Comparison of ENCODE assay signal across 31 mouse cellular contexts in genomic region chr16:32386826-32387225, GRCm38 (mm10). TPM values are rescaled to one million over a fixed set of nuclear protein-coding genes. Genes with fewer than 3 reads are reported as not detected.
DNase-seq lines count a peak whose midpoint lies in the region; ATAC-seq and TF ChIP-seq lines count a peak whose summit lies in the region.
"Had no signal": no experiment of that assay in that cellular context is flagged by ENCODE, and none has a peak within 500 bp of the region (broad histone marks: within the 10 kb centered on the region; RNA-seq: fewer than 3 reads in every experiment).

No protein-coding gene starts in this region.

- no peak overlapping the region for H3K27ac ChIP-seq in heart, adult 2 months
- no peak overlapping the region for H3K27ac ChIP-seq in lung, embryonic 14.5 days (ENCODE audit: low read depth)
- no peak overlapping the region for H3K27ac ChIP-seq in lung, postnatal 0 days (ENCODE audit: low read length)
- no peak overlapping the region for H3K27ac ChIP-seq in liver, embryonic 11.5 days (ENCODE audit: low read depth, low read length)
- H3K27ac ChIP-seq: forebrain, embryonic 13.5 days; heart, embryonic 10.5 days; heart, embryonic 15.5 days; hindbrain, embryonic 12.5 days; limb, embryonic 10.5 days; limb, embryonic 15.5 days; liver, embryonic 14.5 days; midbrain, embryonic 10.5 days; neural tube, embryonic 12.5 days had no signal

- no peaks in the 10 kb centered on the region for H3K4me1 ChIP-seq in heart, adult 2 months (ENCODE audit: control insufficient read depth, insufficient read depth, low read length)
- H3K4me1 ChIP-seq in lung, embryonic 14.5 days (ENCODE audit: insufficient read depth), result no peaks in the 10 kb centered on the region
- H3K4me1 ChIP-seq in lung, postnatal 0 days (ENCODE audit: insufficient read depth, low read depth, low read length), result no peaks in the 10 kb centered on the region
- H3K4me1 ChIP-seq in liver, embryonic 11.5 days (replicated peaks; ENCODE audit: control insufficient read depth, insufficient read depth, low read length), result peaks cover 6% of the 10 kb centered on the region
- H3K4me1 ChIP-seq: forebrain, embryonic 13.5 days; heart, embryonic 10.5 days; heart, embryonic 15.5 days; hindbrain, embryonic 12.5 days; limb, embryonic 10.5 days; limb, embryonic 15.5 days; midbrain, embryonic 10.5 days; neural tube, embryonic 12.5 days had no signal

- DNase-seq in heart, adult 11 months, result peak; percentile 30
- DNase-seq in heart, adult 2 months, result no peak
- DNase-seq in kidney, postnatal 14 days, result peak; percentile 26
- no peak for DNase-seq in kidney, adult 11 months
- peak; percentile 5 for DNase-seq in lung, embryonic 14.5 days
- DNase-seq in lung, postnatal 0 days (ENCODE audit: low spot score), result no peak
- no peak for DNase-seq in liver, embryonic 11.5 days (ENCODE audit: low spot score)
- DNase-seq: adrenal gland, postnatal 10 days; B cell, adult 2 months; gastrocnemius, postnatal 10 days; heart, postnatal 36 days; lung, adult 2 months; right cerebral cortex, adult 18-20 months; spleen, adult 18-20 months; thymus, postnatal 14 days had no signal

- no peak for TF ChIP-seq CTCF in heart, adult 2 months (IDR thresholded peaks at IDR 0.05)
- TF ChIP-seq CTCF in lung, embryonic 14.5 days (IDR thresholded peaks at IDR 0.05; ENCODE audit: low read depth), result no peak
- TF ChIP-seq CTCF in lung, postnatal 0 days (IDR thresholded peaks at IDR 0.05), result no peak

- H3K79me2 ChIP-seq in heart, adult 2 months (replicated peaks; ENCODE audit: control insufficient read depth, insufficient read depth, low read length), result no peaks in the 10 kb centered on the region

- no peak for TF ChIP-seq POLR2A in heart, adult 2 months (IDR thresholded peaks at IDR 0.05; ENCODE audit: insufficient read depth, low read depth, low read length)

- H3K4me3 ChIP-seq in heart, adult 2 months, result no peak overlapping the region
- H3K4me3 ChIP-seq in lung, embryonic 14.5 days (ENCODE audit: low read depth, low read length), result no peak overlapping the region
- H3K4me3 ChIP-seq in lung, postnatal 0 days (ENCODE audit: low read depth, low read length), result no peak overlapping the region
- no peak overlapping the region for H3K4me3 ChIP-seq in liver, embryonic 11.5 days (ENCODE audit: low read depth, low read length)
- H3K4me3 ChIP-seq: forebrain, embryonic 13.5 days; heart, embryonic 10.5 days; heart, embryonic 15.5 days; hindbrain, embryonic 12.5 days; limb, embryonic 10.5 days; limb, embryonic 15.5 days; midbrain, embryonic 10.5 days; myocyte; neural tube, embryonic 12.5 days had no signal

- no peak overlapping the region for H3K9ac ChIP-seq in heart, adult 2 months (ENCODE audit: low read depth, low read length)
- no peak overlapping the region for H3K9ac ChIP-seq in lung, embryonic 14.5 days
- H3K9ac ChIP-seq in lung, postnatal 0 days (replicated peaks; ENCODE audit: low read depth), result no peak overlapping the region
- no peak overlapping the region for H3K9ac ChIP-seq in liver, embryonic 11.5 days (ENCODE audit: low read depth, low read length)
- H3K9ac ChIP-seq: forebrain, embryonic 13.5 days; heart, embryonic 15.5 days; hindbrain, embryonic 12.5 days; limb, embryonic 15.5 days; liver, embryonic 14.5 days; neural tube, embryonic 12.5 days had no signal

- WGBS in heart, adult 2 months, result 86% methylated on average over 3 of the region's 3 CpGs
- 80% methylated on average over 3 of the region's 3 CpGs for WGBS in lung, embryonic 14.5 days
- 65% methylated on average over 3 of the region's 3 CpGs for WGBS in lung, postnatal 0 days
- 95% methylated on average over 3 of the region's 3 CpGs for WGBS in liver, embryonic 11.5 days

- TF ChIP-seq EP300 in heart, adult 2 months (IDR thresholded peaks at IDR 0.05; ENCODE audit: insufficient read depth, low read depth, low read length), result no peak
- no peak for TF ChIP-seq EP300 in lung, postnatal 0 days (IDR thresholded peaks at IDR 0.05)

- no peak overlapping the region for H3K4me2 ChIP-seq in lung, embryonic 14.5 days
- H3K4me2 ChIP-seq in lung, postnatal 0 days (replicated peaks; ENCODE audit: low read depth, low read length), result no peak overlapping the region
- H3K4me2 ChIP-seq in liver, embryonic 11.5 days, result no peak overlapping the region
- H3K4me2 ChIP-seq: forebrain, embryonic 13.5 days; heart, embryonic 15.5 days; hindbrain, embryonic 12.5 days; limb, embryonic 15.5 days; neural tube, embryonic 12.5 days had no signal

- H3K36me3 ChIP-seq in heart, adult 2 months (ENCODE audit: control insufficient read depth, insufficient read depth, low read length), result peaks cover 4% of the 10 kb centered on the region; the same call in 1 of the 2 replicates
- peaks cover 70% of the 10 kb centered on the region for H3K36me3 ChIP-seq in lung, embryonic 14.5 days (ENCODE audit: insufficient read depth)
- peaks cover 27% of the 10 kb centered on the region; the same call in 1 of the 2 replicates for H3K36me3 ChIP-seq in lung, postnatal 0 days (ENCODE audit: insufficient read depth, low read length)
- peaks cover 13% of the 10 kb centered on the region; the same call in 1 of the 2 replicates for H3K36me3 ChIP-seq in liver, embryonic 11.5 days (ENCODE audit: control insufficient read depth, insufficient read depth, low read length)

- no peak for ATAC-seq in lung, embryonic 14.5 days (ENCODE audit: insufficient read depth)
- ATAC-seq in lung, postnatal 0 days, result no peak
- no peak for ATAC-seq in liver, embryonic 11.5 days (replicated peaks; ENCODE audit: low FRiP score)
- ATAC-seq: forebrain, embryonic 13.5 days; intestine, postnatal 0 days; midbrain, embryonic 16.5 days had no signal

- no peaks in the 10 kb centered on the region for H3K27me3 ChIP-seq in heart, adult 2 months (ENCODE audit: control insufficient read depth, insufficient read depth, low read length)
- no peaks in the 10 kb centered on the region for H3K27me3 ChIP-seq in lung, embryonic 14.5 days (ENCODE audit: insufficient read depth, low read length)
- no peaks in the 10 kb centered on the region for H3K27me3 ChIP-seq in lung, postnatal 0 days (replicated peaks; ENCODE audit: insufficient read depth, low read length)
- no peaks in the 10 kb centered on the region for H3K27me3 ChIP-seq in liver, embryonic 11.5 days (replicated peaks; ENCODE audit: control insufficient read depth, insufficient read depth, low read length)
- H3K27me3 ChIP-seq: forebrain, embryonic 13.5 days; heart, embryonic 15.5 days; hindbrain, embryonic 12.5 days; limb, embryonic 15.5 days; neural tube, embryonic 12.5 days had no signal

- intact Hi-C loops in heart, adult 2 months (cut with DNase I), result no loop called here

- no peaks in the 10 kb centered on the region for H3K9me3 ChIP-seq in lung, embryonic 14.5 days (ENCODE audit: low read depth, low read length)
- H3K9me3 ChIP-seq in lung, postnatal 0 days (ENCODE audit: low read length), result no peaks in the 10 kb centered on the region
- H3K9me3 ChIP-seq in liver, embryonic 11.5 days (ENCODE audit: control insufficient read depth, low read length), result no peaks in the 10 kb centered on the region
- H3K9me3 ChIP-seq: forebrain, embryonic 13.5 days; heart, embryonic 10.5 days; heart, embryonic 15.5 days; hindbrain, embryonic 12.5 days; limb, embryonic 10.5 days; limb, embryonic 15.5 days; midbrain, embryonic 10.5 days; neural tube, embryonic 12.5 days had no signal

RNA-seq across cellular contexts. Expression of gene Tm4sf19, which starts 13.5 kb away (rescaled TPM):
- total RNA-seq in heart, adult 2 months (2021), result not detected
- polyA plus RNA-seq in heart, adult 2 months (2012; rRNA removed), result 0.12 TPM in 2 replicates
- polyA plus RNA-seq in lung, embryonic 14.5 days (2014; fragmentation: Nextera tagmentation; extraction: Ambion mirVana), result not detected in 2 replicates
- polyA plus RNA-seq in lung, postnatal 0 days (2015; fragmentation: Nextera tagmentation; extraction: Ambion mirVana), result not detected in 2 replicates
- polyA plus RNA-seq in liver, embryonic 11.5 days (2014; fragmentation: Nextera tagmentation; extraction: Ambion mirVana), result not detected in 2 replicates
- total RNA-seq: heart, postnatal 36 days; layer of hippocampus, adult 18-20 months; layer of hippocampus, postnatal 14 days; megakaryocyte progenitor cell, adult 5-6 weeks had no signal
- polyA plus RNA-seq: forebrain, embryonic 13.5 days; heart, embryonic 10.5 days; heart, embryonic 15.5 days; hindbrain, embryonic 12.5 days; intestine, postnatal 0 days; limb, embryonic 10.5 days; lung, adult 2 months; midbrain, embryonic 10.5 days; midbrain, embryonic 16.5 days; neural tube, embryonic 12.5 days; stomach, embryonic 16.5 days had no signal

RNA-seq across cellular contexts. Expression of gene Tctex1d2, which starts 32.7 kb away (rescaled TPM):
- total RNA-seq in heart, adult 2 months (2021), result 1 to 10 TPM; 6.2 to 6.8 TPM
- polyA plus RNA-seq in heart, adult 2 months (2012; rRNA removed), result 6.2 and 8.7 TPM in 2 replicates
- polyA plus RNA-seq in lung, embryonic 14.5 days (2014; fragmentation: Nextera tagmentation; extraction: Ambion mirVana), result 27.7 and 28.1 TPM in 2 replicates
- polyA plus RNA-seq in lung, postnatal 0 days (2015; fragmentation: Nextera tagmentation; extraction: Ambion mirVana), result 24.0 and 24.6 TPM in 2 replicates
- polyA plus RNA-seq in liver, embryonic 11.5 days (2014; fragmentation: Nextera tagmentation; extraction: Ambion mirVana), result 13.8 and 15.1 TPM in 2 replicates

RNA-seq across cellular contexts. Expression of gene Pcyt1a, which starts 43.9 kb away (rescaled TPM):
- total RNA-seq in heart, adult 2 months (2021), result 100 to 1,000 TPM; 110 to 133 TPM
- 44.3 and 70.5 TPM in 2 replicates for polyA plus RNA-seq in heart, adult 2 months (2012; rRNA removed)
- polyA plus RNA-seq in lung, embryonic 14.5 days (2014; fragmentation: Nextera tagmentation; extraction: Ambion mirVana), result 39.5 and 40.4 TPM in 2 replicates
- polyA plus RNA-seq in lung, postnatal 0 days (2015; fragmentation: Nextera tagmentation; extraction: Ambion mirVana), result 44.9 and 48.0 TPM in 2 replicates
- polyA plus RNA-seq in liver, embryonic 11.5 days (2014; fragmentation: Nextera tagmentation; extraction: Ambion mirVana), result 37.0 and 42.8 TPM in 2 replicates

RNA-seq across cellular contexts. Expression of gene Ubxn7, which starts 54.8 kb away (rescaled TPM):
- total RNA-seq in heart, adult 2 months (2021), result 10 to 100 TPM; 23.6 to 26.8 TPM
- polyA plus RNA-seq in heart, adult 2 months (2012; rRNA removed), result 4.8 and 8.3 TPM in 2 replicates
- polyA plus RNA-seq in lung, embryonic 14.5 days (2014; fragmentation: Nextera tagmentation; extraction: Ambion mirVana), result 20.8 and 23.2 TPM in 2 replicates
- 12.9 and 13.2 TPM in 2 replicates for polyA plus RNA-seq in lung, postnatal 0 days (2015; fragmentation: Nextera tagmentation; extraction: Ambion mirVana)
- 13.7 and 15.3 TPM in 2 replicates for polyA plus RNA-seq in liver, embryonic 11.5 days (2014; fragmentation: Nextera tagmentation; extraction: Ambion mirVana)

Comparison
In these comparisons a context has a peak if more than half of its experiments do, and no peak if none do; other contexts are left out.
1. DNase-seq: peak in heart, adult 11 months (single experiment), kidney, postnatal 14 days (single experiment) and lung, embryonic 14.5 days (single experiment); none in heart, adult 2 months (0 of 2), kidney, adult 11 months (single experiment), lung, postnatal 0 days (single experiment) and liver, embryonic 11.5 days (single experiment).